Mouse (Mus musculus) heart, postnatal 0 days (tissue): ENCODE results near the gene Zfhx3. TPM values are rescaled to one million over a fixed set of nuclear protein-coding genes. Genes with fewer than 3 reads are reported as not detected.

ENCODE experiments used
- ATAC-seq: fragments of 200-750 bp; cut with Nextera tagmentation; 2 replicates; pipeline ENCODE4 v1.8.0; 2017; ENCODE audit warnings: low read depth, moderate number of reproducible peaks, moderate library complexity; ENCODE audit not compliant: insufficient read depth
- DNase-seq: peaks from one replicate; pipeline ENCODE4 v3.0.0-alpha.2; 2016; ENCODE audit warnings: low spot score
- H3K27ac ChIP-seq: fragments of 300-500 bp; sonication (generic); 2 replicates; pipeline ENCODE4 v1.5.1; 2014; ENCODE audit warnings: low read depth, mild to moderate bottlenecking
- H3K27me3 ChIP-seq: fragments of 300-500 bp; sonication (generic); 2 replicates; pipeline ENCODE4 v1.6.1; 2014; ENCODE audit warnings: low read length, mixed read lengths; ENCODE audit not compliant: control insufficient read depth, insufficient read depth
- H3K36me3 ChIP-seq: fragments of 300-500 bp; sonication (generic); replicated peaks from 2 replicates; pipeline ENCODE4 v1.6.1; 2014; ENCODE audit warnings: low read length, mixed read lengths; ENCODE audit not compliant: control insufficient read depth, insufficient read depth
- H3K4me1 ChIP-seq: fragments of 300-500 bp; sonication (generic); 2 replicates; pipeline ENCODE4 v1.6.1; 2014; ENCODE audit warnings: antibody characterized with exemption; ENCODE audit not compliant: control insufficient read depth, insufficient read depth
- H3K4me2 ChIP-seq: fragments of 300-500 bp; sonication (generic); 2 replicates; pipeline ENCODE4 v1.6.1; 2014; ENCODE audit warnings: low read depth, mild to moderate bottlenecking, low read length, moderate library complexity
- H3K4me3 ChIP-seq: fragments of 300-500 bp; sonication (generic); 2 replicates; pipeline ENCODE4 v1.5.1; 2014; ENCODE audit warnings: low read depth, low read length
- H3K9ac ChIP-seq: fragments of 300-500 bp; sonication (generic); replicated peaks from 2 replicates; pipeline ENCODE4 v1.6.1; 2014; ENCODE audit warnings: low read depth, low read length, mixed read lengths
- H3K9me3 ChIP-seq: fragments of 300-500 bp; sonication (generic); replicated peaks from 2 replicates; pipeline ENCODE4 v1.6.1; 2016; ENCODE audit warnings: low read length; ENCODE audit not compliant: control insufficient read depth
- CTCF ChIP-seq: IDR thresholded peaks from 2 replicates; pipeline ENCODE4 v1.5.1; 2016; ENCODE audit warnings: antibody characterized with exemption, control low read depth, low read depth
- EP300 ChIP-seq: IDR thresholded peaks from 2 replicates; pipeline ENCODE4 v1.6.1; 2016; ENCODE audit warnings: antibody characterized with exemption, low read depth
- WGBS: fragments of 180-500 bp; shearing (Covaris S2); extraction: QIAGEN DNeasy Blood & Tissue Kit; methylation state at CpG from one replicate; pipeline ENCODE4 v1.1.7; 2014; 5-methylcytosine and 5-hydroxymethylcytosine counted together
- polyA plus RNA-seq: library from polyadenylated mRNA; unstranded; fragments of >200 nt; fragmentation: Nextera tagmentation; extraction: Ambion mirVana; gene quantifications from 2 replicates; pipeline ENCODE4 v1.2.1, GENCODE M21; 2015
- total RNA-seq: library from RNA; depleted of rRNA; stranded (reverse); fragments of >200 nt; gene quantifications from 2 replicates; pipeline ENCODE4 v1.2.3, GENCODE M21; 2014; ENCODE audit warnings: low replicate concordance

Zfhx3 gene
- total and polyA plus RNA-seq, 2 experiments from 2014 or later: 2.0 to 2.5 TPM

GRCm38 (mm10) chr8:108244636-108245494, 302.4 kb downstream of the Zfhx3 start:
- no peak overlapping the region for H3K4me3 ChIP-seq
- 53% methylated on average over 17 of the region's 17 CpGs for WGBS
- no peak for TF ChIP-seq EP300
- TF ChIP-seq CTCF: no peak
- no peak overlapping the region for H3K27ac ChIP-seq
- no peak for ATAC-seq
- H3K27me3 ChIP-seq: 0 out of 2 replicates have a peak, but pooled peaks cover 5% of the 10 kb centered on the region
- no peak overlapping the region for H3K9ac ChIP-seq
- H3K9me3 ChIP-seq: no peaks in the 10 kb centered on the region
- DNase-seq: no peak
- no peaks in the 10 kb centered on the region for H3K4me1 ChIP-seq
- H3K36me3 ChIP-seq: no peaks in the 10 kb centered on the region
- H3K4me2 ChIP-seq: peak overlapping the region; percentile 52

GRCm38 (mm10) chr8:108245575-108245974, 303.1 kb downstream of the Zfhx3 start:
- ATAC-seq: no peak
- no peaks in the 10 kb centered on the region for H3K9me3 ChIP-seq

GRCm38 (mm10) chr8:108246035-108246933, 303.8 kb downstream of the Zfhx3 start:
- 51% methylated on average over 22 of the region's 22 CpGs for WGBS
- Histone ChIP-seq H3K4me1 (no peaks in the 10 kb centered on the region), H3K27me3 (0 out of 2 replicates have a peak, but pooled peaks cover 5% of the 10 kb centered on the region), H3K9ac (no peak overlapping the region), H3K9me3 (no peaks in the 10 kb centered on the region), H3K36me3 (no peaks in the 10 kb centered on the region), H3K4me2 (no peak overlapping the region), H3K4me3 (no peak overlapping the region), H3K27ac (no peak overlapping the region)
- TF ChIP-seq EP300 (no peak), CTCF (no peak)
- DNase-seq: no peak
- ATAC-seq: no peak

More at GRCm38 (mm10) chr8:108245575-108245974, 303.1 kb downstream of the Zfhx3 start:
- 69% methylated on average over 8 of the region's 8 CpGs for WGBS
- no peak overlapping the region for H3K9ac ChIP-seq
- H3K4me1 ChIP-seq: no peaks in the 10 kb centered on the region
- no peak overlapping the region for H3K27ac ChIP-seq
- no peaks in the 10 kb centered on the region for H3K36me3 ChIP-seq
- H3K4me2 ChIP-seq: no peak overlapping the region
- DNase-seq: no peak
- H3K27me3 ChIP-seq: 0 out of 2 replicates have a peak, but pooled peaks cover 5% of the 10 kb centered on the region
- TF ChIP-seq CTCF (no peak), EP300 (no peak)
- no peak overlapping the region for H3K4me3 ChIP-seq

GRCm38 (mm10) chr8:108246934-108247417, 304.5 kb downstream of the Zfhx3 start:
- no peak for ATAC-seq

GRCm38 (mm10) chr8:108264593-108265160, 322.2 kb downstream of the Zfhx3 start:
- DNase-seq (no peak), ATAC-seq (no peak)
- Histone ChIP-seq H3K4me2 (no peak overlapping the region), H3K36me3 (no peaks in the 10 kb centered on the region), H3K9me3 (no peaks in the 10 kb centered on the region), H3K4me3 (no peak overlapping the region), H3K9ac (no peak overlapping the region), H3K27ac (no peak overlapping the region), H3K27me3 (no peaks in the 10 kb centered on the region), H3K4me1 (no peaks in the 10 kb centered on the region)
- TF ChIP-seq EP300: no peak
- TF ChIP-seq CTCF: no peak
- 71% methylated on average over 11 of the region's 11 CpGs for WGBS

More at GRCm38 (mm10) chr8:108246934-108247417, 304.5 kb downstream of the Zfhx3 start:
- Histone ChIP-seq H3K4me3 (no peak overlapping the region), H3K4me1 (no peaks in the 10 kb centered on the region), H3K36me3 (no peaks in the 10 kb centered on the region), H3K9me3 (no peaks in the 10 kb centered on the region), H3K4me2 (no peak overlapping the region), H3K27me3 (0 out of 2 replicates have a peak, but pooled peaks cover 5% of the 10 kb centered on the region), H3K9ac (no peak overlapping the region), H3K27ac (no peak overlapping the region)
- DNase-seq: no peak
- 73% methylated on average over 7 of the region's 7 CpGs for WGBS
- no peak for TF ChIP-seq EP300
- TF ChIP-seq CTCF: no peak
